Mouse (Mus musculus) brain, embryonic 14.5 days (tissue): ENCODE results near the gene Mta3. TPM values are rescaled to one million over a fixed set of nuclear protein-coding genes. Genes with fewer than 3 reads are reported as not detected.

ENCODE experiments used
- DNase-seq: peaks from one replicate; pipeline ENCODE4 v3.0.0-alpha.2; 2011; ENCODE audit warnings: low read depth
- CTCF ChIP-seq: fragments of 200-500 bp; IDR thresholded peaks from 2 replicates; pipeline ENCODE4 v1.5.1; 2012; ENCODE audit warnings: inconsistent platforms, mild to moderate bottlenecking, moderate library complexity, borderline replicate concordance; ENCODE audit not compliant: insufficient read depth, insufficient read length; ENCODE audit errors: extremely low read depth
- POLR2A ChIP-seq: fragments of 200-500 bp; IDR thresholded peaks from 2 replicates; pipeline ENCODE4 v1.6.1; 2012; ENCODE audit warnings: mild to moderate bottlenecking, inconsistent platforms, borderline replicate concordance; ENCODE audit not compliant: poor library complexity, insufficient read depth, insufficient read length, severe bottlenecking; ENCODE audit errors: extremely low read depth
- polyA plus RNA-seq: library from polyadenylated mRNA; depleted of rRNA; stranded (reverse); fragments of >200 nt; gene quantifications from 2 replicates; pipeline ENCODE4 v1.2.3, GENCODE M21; 2012; rRNA removed

Gene Mta3
- 32.8 and 38.0 TPM in 2 replicates for polyA plus RNA-seq

DNA sequence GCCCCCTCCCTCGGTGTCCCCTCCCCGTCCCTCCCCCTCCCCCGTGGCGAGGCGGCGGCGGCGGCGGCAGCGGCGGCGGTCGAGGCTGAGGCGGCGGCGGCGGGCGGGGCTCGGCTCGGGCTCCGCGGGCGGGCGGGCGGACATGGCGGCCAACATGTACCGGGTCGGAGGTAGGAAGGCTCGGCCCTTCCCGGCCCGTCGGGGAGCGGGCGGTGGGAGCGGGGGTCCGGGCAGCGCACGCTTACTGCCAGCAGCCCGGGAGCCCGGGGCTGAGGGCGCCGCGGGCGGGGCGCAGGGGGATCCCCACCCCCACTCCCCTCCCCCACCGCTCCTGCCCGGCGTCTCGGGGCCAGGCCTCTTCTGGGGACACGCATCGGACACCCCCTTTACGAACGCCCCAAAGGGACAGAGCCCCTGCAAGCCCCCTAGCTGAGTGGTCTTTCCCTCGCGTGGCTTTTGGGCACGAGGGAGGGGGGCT lies at the start of gene Mta3:
Gene Mta3 (plus strand): TSS at position 48 of the 478 bp plus-strand sequence.
- TF ChIP-seq CTCF (no peak), POLR2A (0 out of 2 replicates have a peak, but pooled peaks have one; percentile 9)
- peak; percentile 43 for DNase-seq

DNA sequence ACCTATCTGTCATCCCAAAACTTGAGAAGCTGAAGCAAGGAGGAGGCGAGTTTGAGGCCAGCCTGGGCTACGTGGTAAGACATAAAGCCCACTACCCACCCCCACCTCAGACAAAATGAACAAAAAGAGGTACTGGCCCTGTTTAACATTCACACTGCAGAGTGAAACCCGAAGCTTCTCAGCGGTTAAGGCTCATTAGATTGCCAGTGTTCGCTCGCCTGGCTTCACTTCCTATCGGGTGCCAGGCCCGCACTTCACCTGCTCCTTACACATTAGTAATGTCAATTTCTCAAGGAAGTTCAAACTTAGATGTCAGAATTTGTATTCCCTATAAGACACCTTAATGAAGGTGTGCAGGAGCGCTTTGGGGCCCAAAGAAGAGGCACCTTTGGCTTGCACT lies 48.6 kb upstream of the Mta3 start:
- DNase-seq: no peak

DNA sequence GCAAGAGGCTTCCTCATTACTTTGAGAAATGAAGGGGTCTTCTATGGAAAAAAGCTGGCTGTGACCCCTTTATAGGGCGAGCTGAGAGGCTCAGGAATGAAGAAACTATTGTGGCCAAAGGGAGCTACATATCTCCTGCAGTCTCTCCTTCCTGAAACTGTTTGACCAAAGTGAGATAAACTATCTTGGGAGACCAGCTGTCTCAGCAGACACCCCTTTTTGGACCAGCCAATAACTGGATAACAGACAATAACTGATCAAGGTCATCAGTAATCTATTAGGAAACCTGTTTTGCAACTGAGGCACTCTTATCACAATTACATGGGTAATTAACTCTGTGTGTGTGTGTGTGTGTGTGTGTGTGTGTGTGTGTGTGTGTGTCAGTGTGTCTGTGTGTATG lies 47.0 kb upstream of the Mta3 start:
- DNase-seq: no peak
- TF ChIP-seq POLR2A (no peak), CTCF (no peak)

More for the DNA sequence above, 48.6 kb upstream of the Mta3 start:
- no peak for TF ChIP-seq CTCF
- no peak for TF ChIP-seq POLR2A

DNA sequence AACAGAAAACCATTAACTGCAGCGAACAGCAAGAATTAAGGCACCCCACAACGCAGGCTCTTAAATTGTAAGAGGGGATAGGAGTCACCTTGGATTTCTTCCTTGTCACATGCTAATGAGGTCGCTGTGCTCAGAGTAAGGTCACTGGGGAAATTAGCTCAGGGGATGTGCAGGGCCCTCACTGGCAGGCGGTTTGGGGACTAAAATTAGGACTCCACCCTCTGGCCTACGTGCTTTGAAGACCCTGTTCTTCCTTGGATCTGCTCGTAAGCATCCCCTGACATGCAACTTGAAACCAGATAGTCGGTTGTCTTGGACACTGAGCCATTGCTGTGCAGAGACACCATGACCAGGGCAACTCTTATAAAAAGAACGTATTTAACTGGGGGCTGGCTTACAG lies 41.2 kb upstream of the Mta3 start:
- TF ChIP-seq POLR2A: no peak
- TF ChIP-seq CTCF: no peak
- DNase-seq: no peak

- DNase-seq: no peak
Measured at GRCm38 (mm10) chr17:83666597-83667287, 39.2 kb upstream of the Mta3 start.

DNA sequence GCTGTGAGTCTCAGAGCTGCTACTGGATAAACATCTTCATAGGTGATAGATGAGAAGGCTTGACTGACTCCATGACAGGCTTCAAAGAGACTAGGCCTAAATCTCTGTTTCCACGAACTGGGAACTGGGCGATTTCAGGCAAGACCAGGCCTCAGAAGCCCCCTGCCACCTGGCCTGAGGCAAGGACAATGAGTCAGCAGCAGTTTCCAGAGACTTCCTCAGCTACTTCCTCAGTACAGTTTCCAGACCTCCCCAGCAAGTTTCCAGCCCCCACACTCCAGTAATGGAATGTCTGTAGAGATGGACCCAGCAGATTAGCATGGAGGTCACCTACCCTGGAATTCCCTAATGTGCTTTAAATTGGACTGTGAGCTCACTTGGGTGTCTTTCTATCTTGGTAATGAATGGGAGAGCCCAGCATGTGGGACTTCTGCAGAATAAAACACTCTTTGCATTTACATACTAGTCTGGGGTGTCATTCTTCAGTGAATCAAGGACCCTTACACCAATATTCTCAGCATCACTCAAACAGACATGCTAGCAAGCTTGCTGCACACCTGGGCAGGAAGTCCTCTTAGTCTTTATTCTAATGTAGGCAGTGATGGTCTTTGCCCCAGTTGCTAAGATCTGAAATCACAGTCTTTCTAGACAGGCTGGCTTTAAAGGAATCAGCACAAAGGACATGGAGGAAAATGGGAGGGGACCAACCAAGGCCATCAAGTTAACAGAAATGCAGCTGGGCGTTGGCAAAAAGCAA lies 37.9 kb upstream of the Mta3 start:
- DNase-seq: no peak
- TF ChIP-seq POLR2A: no peak
- no peak for TF ChIP-seq CTCF

More at GRCm38 (mm10) chr17:83666597-83667287, 39.2 kb upstream of the Mta3 start:
- no peak for TF ChIP-seq CTCF
- TF ChIP-seq POLR2A: no peak

DNA sequence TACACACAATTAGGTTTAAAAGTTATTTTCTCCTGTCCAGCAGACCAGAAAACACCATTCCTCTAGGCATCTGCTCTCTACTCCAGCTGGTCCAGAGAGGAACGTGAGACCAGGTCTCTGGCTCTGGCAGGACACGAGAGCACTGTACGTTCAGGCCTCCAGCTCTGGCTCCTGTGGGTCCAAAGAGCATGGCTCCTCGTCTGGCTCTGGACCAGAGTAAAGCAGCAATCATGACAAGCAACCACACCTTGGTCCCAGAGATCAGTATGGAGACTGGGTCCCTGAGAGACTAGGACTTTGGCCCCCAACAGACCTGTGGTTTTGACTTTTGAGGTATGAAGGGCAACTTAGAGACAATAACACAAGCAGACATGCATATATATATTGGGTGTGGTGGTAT lies 33.3 kb upstream of the Mta3 start:
- DNase-seq: no peak
- no peak for TF ChIP-seq POLR2A

GRCm38 (mm10) chr17:83677370-83677769 lies 28.6 kb upstream of the Mta3 start:
- no peak for DNase-seq
- TF ChIP-seq CTCF (no peak), POLR2A (no peak)

GRCm38 (mm10) chr17:83681977-83682376 lies 24.0 kb upstream of the Mta3 start:
- DNase-seq: no peak
- TF ChIP-seq CTCF: no peak
- no peak for TF ChIP-seq POLR2A

DNA sequence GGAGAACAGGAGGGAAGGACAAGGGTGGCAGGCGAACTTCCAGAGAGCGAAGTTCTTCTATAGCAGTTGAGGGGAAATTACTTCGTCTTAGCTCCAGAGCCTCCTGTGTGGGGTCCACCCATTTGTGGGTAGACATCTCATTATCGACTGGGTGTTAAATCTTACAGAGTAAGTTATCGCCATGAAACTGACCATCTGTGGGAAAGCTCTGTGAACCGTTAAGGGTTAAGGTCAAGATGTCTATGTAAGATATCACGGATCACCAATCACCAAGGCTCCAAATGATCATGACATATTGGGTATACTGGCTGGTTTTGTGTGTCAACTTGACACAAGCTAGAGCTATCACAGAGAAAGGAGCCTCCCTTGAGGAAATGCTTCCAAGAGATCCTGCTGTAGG lies 21.5 kb upstream of the Mta3 start:
- no peak for TF ChIP-seq POLR2A
- TF ChIP-seq CTCF: no peak
- DNase-seq: no peak

- DNase-seq: no peak
Measured at GRCm38 (mm10) chr17:83690418-83690817, 15.5 kb upstream of the Mta3 start.

More at GRCm38 (mm10) chr17:83690418-83690817, 15.5 kb upstream of the Mta3 start:
- TF ChIP-seq CTCF (no peak), POLR2A (no peak)
